Mouse (Mus musculus) hematopoietic multipotent progenitor cell, adult 10-12 weeks (in vitro differentiated cells): ENCODE results near the gene Olfr483. TPM values are rescaled to one million over a fixed set of nuclear protein-coding genes. Genes with fewer than 3 reads are reported as not detected.

Source experiments
- polyA plus RNA-seq: library from polyadenylated mRNA; stranded (reverse); fragments of >175 nt; gene quantifications from 2 replicates; pipeline ENCODE4 v1.2.3, GENCODE M21; 2012; ENCODE audit warnings: low replicate concordance

Olfr483 gene
- not detected in 2 replicates for polyA plus RNA-seq

DNA sequence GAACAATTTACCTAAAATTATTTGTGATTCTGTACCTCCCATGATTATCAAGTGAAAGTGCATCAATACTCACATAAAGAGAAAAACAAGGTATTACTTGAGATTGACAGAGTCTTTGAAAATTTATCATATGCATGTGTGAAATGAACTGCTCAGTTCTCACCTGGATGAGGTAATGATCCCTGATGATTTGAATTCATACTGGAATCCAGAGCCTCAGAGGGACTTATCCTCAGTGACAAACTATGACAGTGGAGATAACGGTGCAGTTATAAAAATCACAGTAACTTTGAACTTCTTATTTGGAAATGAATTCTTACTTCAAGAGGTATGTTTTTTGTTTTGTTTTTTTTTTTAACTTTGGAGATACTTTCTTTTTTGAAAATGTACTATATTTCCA, at the start of gene Olfr483:
Olfr483 (plus strand) TSS at position 301 of the 400 bp plus-strand sequence.

DNA sequence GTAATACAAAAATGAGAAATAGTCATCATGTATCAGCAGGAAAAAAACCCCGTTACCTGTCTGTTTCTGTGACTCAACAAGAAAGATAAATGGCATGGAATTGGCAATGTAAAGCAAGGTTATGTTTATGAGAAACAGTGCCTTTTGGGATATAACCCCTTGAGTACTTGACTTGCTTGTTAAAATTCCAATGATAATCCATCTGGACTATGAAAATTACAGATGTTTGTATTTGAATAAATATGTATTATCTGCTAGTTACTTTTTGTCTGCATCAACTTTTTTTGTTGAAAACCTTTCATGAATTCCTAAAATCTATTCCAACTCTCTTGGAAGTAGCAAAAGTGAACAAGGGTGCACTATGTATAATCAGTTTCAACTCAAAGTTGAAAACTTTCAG, 33.4 kb upstream of the Olfr483 start, which contains the start of gene Olfr480:
Olfr480 (minus strand) TSS at position 101 of the 400 bp plus-strand sequence.

DNA sequence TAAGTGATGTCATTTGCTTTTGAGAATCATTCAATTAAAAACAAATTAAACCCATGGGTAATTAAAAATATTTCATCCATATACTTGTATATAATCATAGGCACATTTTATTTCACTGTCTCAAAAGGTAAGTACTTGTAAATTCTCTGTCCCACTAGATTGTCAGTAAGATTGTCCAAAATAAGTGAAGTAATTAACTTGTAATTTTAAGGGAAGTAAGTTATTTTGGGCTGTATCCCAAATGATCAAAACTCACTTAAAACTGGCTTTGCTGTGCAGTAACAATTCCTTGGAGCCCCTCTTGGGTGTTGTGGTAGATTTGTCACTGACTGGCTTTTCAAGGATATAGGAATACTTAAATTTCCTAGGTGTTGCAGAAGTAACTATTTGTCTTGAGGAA, 21.1 kb upstream of the Olfr483 start, which contains the start of gene Olfr481:
Olfr481 (plus strand) TSS at position 301 of the 400 bp plus-strand sequence.

DNA sequence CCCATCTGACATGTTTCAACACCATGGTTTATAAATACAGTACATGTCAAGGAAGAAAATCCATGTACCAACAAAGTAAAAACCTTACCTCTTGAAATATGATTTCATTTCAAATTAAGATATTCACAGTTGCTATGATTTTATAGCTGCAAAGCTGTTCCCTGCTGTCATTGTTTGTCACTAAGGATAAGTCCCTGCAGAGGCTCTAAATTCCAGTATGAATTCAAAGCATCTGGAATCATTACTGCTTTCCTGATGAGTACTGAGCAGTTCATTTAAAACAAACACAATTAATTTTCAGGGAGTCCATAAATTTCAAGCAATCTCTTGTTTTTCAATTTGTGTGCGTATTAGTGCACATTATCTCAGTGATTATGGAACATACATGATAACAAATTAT, 3.2 kb upstream of the Olfr483 start, which contains the start of gene Olfr482:
Olfr482 (minus strand) TSS at position 101 of the 400 bp plus-strand sequence.

DNA sequence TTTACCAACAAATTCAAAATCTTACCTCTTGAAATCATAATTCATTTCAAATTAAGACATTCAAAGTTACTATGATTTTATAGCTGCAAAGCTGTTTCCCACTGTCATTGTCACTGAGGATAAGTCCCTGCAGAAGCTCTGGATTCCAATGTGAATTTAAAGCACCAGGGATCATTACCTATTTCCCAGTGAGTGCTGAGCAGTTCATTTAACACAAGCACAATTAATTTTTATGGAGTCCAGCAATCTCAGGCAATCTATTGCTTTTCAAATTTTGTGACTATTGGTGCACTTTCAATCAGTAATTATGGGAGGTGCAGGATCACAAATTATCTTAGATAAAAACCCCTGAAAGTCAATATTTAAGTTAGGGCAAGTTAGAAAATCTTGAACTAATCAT, 26.7 kb downstream of the Olfr483 start, which contains the start of gene Olfr484:
Olfr484 (minus strand) TSS at position 101 of the 400 bp plus-strand sequence.

Other genes with a start within 250 kb of the Olfr483 start
- gene Olfr472, start 202.9 kb upstream of the Olfr483 start, polyA plus RNA-seq = not detected in 2 replicates
- gene Olfr473, start 170.4 kb upstream of the Olfr483 start, polyA plus RNA-seq = not detected in 2 replicates
- not detected in 2 replicates for gene Olfr474, start 146.2 kb upstream of the Olfr483 start, polyA plus RNA-seq
- not detected in 2 replicates for gene Olfr476, start 136.0 kb upstream of the Olfr483 start, polyA plus RNA-seq
- gene Olfr477, start 114.2 kb upstream of the Olfr483 start, polyA plus RNA-seq = not detected in 2 replicates
- not detected in 2 replicates for gene Olfr478, start 66.9 kb upstream of the Olfr483 start, polyA plus RNA-seq
- not detected in 2 replicates for gene Olfr479, start 50.2 kb upstream of the Olfr483 start, polyA plus RNA-seq
- not detected in 2 replicates for gene Olfr480, start 33.5 kb upstream of the Olfr483 start, polyA plus RNA-seq
- gene Olfr481, start 21.0 kb upstream of the Olfr483 start, polyA plus RNA-seq = not detected in 2 replicates
- not detected in 2 replicates for gene Olfr482, start 3.3 kb upstream of the Olfr483 start, polyA plus RNA-seq
- gene Olfr484, start 26.6 kb downstream of the Olfr483 start, polyA plus RNA-seq = not detected in 2 replicates
- not detected in 2 replicates for gene Olfr485, start 59.0 kb downstream of the Olfr483 start, polyA plus RNA-seq
- not detected in 2 replicates for gene Olfr486, start 71.9 kb downstream of the Olfr483 start, polyA plus RNA-seq
- gene Olfr487, start 113.8 kb downstream of the Olfr483 start, polyA plus RNA-seq = not detected in 2 replicates
- not detected in 2 replicates for gene Olfr488, start 157.5 kb downstream of the Olfr483 start, polyA plus RNA-seq
- gene Olfr490, start 188.1 kb downstream of the Olfr483 start, polyA plus RNA-seq = not detected in 2 replicates
- gene Olfr491, start 212.6 kb downstream of the Olfr483 start, polyA plus RNA-seq = not detected in 2 replicates
- gene Olfr492, start 222.8 kb downstream of the Olfr483 start, polyA plus RNA-seq = not detected in 2 replicates
- not detected in 2 replicates for gene Olfr493, start 246.1 kb downstream of the Olfr483 start, polyA plus RNA-seq